Mouse (Mus musculus): Measurements from ENCODE around the gene Cherp. TPM values are rescaled to one million over a fixed set of nuclear protein-coding genes. Genes with fewer than 3 reads are reported as not detected.

Cherp gene
- polyA plus RNA-seq (2012; rRNA removed): 66.8 and 99.9 TPM in 2 replicates

DNA sequence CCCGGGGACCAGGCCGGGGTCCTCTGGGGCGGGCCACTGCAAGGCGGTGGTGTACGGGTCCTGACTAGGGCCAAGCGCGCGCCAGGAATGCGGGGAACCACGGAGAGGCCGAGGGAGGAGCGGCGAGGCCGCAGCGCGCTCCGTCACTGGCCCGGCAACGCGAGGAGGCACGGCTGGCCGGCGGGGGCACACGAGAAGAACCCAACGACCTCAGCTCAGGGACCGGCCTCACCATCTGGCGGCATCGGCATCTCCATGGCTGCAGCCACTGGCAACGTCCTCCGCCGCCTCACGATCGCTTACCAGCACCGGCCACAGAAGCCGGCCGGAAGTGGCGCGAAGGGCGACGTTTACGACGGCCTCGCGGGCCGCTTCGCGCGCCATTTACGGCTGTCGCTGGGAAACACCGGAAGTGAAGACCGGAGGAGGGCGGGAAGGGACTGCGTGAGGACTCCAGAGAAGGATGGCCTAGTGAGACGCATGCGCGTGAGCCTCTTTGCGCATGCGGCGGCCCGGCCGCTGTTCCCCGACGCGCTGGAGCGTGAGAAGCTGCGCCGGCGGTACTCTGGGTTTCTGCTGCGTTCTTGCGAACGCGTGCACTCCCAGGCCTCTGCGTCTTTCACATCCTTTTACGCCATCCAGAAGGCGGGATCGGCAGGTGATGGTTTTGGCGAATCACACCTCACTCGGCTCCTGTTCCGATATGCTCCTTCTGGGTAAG lies at the start of gene Cherp:
Gene Cherp, minus strand, starts transcription at position 401 of the 721 bp plus-strand sequence.

DNA sequence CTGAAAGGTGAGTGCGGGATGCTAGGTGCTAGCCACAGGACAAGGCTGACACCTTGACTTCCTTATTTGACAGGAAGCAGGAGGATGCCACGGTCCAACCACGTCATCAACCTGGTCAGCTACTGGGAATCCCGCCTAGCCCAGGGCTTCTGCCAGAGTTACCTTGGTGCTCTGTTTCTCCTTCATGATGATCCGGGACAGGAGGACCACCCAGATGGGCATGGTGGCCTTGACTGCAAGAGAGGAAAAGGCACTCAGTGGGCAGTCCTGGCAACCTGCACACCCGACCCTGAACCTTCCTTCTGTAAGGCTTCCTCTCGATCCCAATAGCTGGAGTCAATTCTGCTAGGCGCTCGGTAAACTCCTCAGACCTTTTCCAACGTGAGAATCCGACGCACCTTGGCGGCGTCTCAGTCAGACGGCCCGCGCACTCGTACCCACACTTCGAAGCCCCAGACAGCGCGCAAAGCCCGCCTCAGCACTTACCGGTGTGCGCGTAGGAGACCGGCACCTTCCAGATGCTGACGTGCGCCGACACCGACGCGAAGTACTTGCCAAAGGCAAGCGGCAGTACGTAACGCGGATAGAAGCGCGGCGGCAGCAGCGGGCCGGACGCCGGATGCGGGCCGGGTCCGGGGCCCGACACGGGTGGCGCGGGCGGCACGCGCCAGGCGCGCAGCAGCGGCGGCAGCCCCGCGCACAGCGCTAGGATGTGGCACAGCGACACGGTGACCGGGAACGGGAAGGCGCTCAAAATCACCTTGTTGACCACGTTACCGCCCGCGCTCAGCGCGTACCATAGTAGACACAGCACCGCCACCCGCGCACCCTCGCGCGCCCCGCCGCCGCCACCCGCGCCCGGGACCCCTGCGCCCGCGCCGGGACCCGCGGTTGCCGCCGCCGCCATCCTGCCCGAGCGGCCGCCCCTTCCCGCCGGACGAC lies 16.9 kb upstream of the Cherp start, which contains the start of gene Slc35e1:
Gene Slc35e1, minus strand, starts transcription at position 935 of the 942 bp plus-strand sequence.

DNA sequence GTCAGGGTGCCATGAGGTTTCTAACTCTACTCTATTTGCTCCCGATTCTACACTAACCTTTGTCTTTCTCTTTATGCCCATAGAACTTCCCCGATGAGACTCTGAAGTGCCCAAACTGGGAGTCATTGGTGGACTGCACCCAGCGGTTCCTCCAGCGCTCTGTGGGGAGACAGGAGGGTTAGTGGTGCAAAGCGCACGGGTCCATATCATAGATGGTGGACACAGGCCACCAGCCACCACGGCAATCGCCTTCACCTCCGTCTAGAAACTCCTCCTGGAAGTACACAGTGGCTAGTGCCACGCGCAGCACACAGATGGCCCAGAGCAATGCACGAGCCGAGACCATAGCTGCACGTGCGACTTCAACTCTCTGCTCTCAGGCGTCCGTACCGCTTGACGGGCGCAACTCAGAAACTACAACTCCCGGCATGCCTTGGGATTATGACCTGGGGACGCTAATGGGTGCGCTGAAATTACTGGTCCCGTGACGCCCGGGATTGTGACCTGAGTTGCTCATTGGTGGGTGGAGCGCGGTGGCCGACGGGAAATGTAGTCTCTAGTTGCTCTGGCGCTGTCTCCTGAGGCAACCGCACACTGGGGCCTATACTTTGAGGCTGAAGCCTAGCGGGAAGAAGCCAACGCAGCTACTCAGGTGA lies 31.6 kb downstream of the Cherp start, which contains the start of the genes Calr3 and 1700030K09Rik:
Gene Calr3, minus strand, starts transcription at position 533 of the 656 bp plus-strand sequence.
Gene 1700030K09Rik, plus strand, starts transcription at position 543 of the 656 bp plus-strand sequence.

DNA sequence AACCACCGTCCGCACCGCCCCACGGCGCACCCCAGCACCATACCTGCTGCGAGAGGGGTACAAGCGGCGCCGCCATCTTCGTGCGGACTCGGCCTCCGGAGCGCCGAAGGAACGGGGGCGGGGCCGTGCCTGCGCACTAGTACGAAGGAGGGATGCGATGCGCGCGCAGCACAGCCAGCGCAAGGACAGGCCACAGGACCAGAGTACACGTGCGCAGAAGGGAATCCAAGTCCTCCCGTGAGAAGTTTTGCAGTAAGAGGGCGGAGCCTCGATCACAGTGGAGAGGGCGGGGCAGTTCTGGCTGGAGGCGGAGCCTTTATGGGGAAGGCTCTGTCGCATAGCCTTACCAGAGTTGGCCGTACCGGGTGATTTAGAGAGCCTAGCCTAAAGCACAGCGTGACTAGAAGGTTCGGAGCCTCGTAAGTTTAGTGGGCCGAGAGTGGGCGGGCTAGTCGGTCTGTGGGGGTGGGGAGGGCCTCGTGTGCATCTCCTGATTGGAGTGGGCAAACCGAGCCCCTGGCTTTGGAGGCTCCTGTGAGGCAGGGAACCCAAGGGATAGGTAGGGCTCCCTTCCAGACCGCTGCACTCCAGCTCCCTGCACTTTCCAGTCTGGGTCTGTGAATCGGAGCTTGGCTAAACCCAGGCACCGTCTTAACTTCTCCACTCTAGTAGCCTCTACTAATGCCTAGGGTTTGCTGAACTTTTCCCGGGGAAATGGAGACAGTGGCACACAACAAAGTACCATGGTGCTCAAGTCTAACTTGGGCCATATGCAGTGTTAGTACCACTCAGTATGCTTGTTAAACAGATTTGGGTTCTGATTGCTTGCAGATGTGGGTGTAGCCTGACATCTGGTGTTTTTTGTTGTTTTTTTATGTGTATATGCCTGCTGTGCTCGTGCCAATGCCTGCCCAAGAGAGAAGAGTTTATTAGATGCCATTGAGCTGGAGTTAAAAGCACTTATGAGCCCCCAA lies 53.4 kb downstream of the Cherp start, which contains the start of gene Eps15l1:
Gene Eps15l1, minus strand, starts transcription at position 99 of the 974 bp plus-strand sequence.

Other genes starting within 250 kb of the Cherp start
- 128 and 134 TPM in 2 replicates for gene Ap1m1, start 235.2 kb downstream of the Cherp start, polyA plus RNA-seq (2012; rRNA removed)
- 31.6 and 43.2 TPM in 2 replicates for gene Gm10282, start 170.0 kb downstream of the Cherp start, polyA plus RNA-seq (2012; rRNA removed)
- gene Klf2, start 156.2 kb downstream of the Cherp start, polyA plus RNA-seq (2012; rRNA removed): 6.4 and 7.1 TPM in 2 replicates
- 76.5 and 107 TPM in 2 replicates for gene Eps15l1, start 53.8 kb downstream of the Cherp start, polyA plus RNA-seq (2012; rRNA removed)
- 0.72 and 1.4 TPM in 2 replicates for gene Calr3, start 31.4 kb downstream of the Cherp start, polyA plus RNA-seq (2012; rRNA removed)
- 9.6 and 12.4 TPM in 2 replicates for gene 1700030K09Rik, start 31.3 kb downstream of the Cherp start, polyA plus RNA-seq (2012; rRNA removed)
- 14.5 and 30.2 TPM in 2 replicates for gene Slc35e1, start 17.4 kb upstream of the Cherp start, polyA plus RNA-seq (2012; rRNA removed)
- 13.7 and 13.8 TPM in 2 replicates for gene Med26, start 73.0 kb upstream of the Cherp start, polyA plus RNA-seq (2012; rRNA removed)
- 42.5 and 69.5 TPM in 2 replicates for gene Smim7, start 95.9 kb upstream of the Cherp start, polyA plus RNA-seq (2012; rRNA removed)
- gene Tmem38a, start 96.8 kb upstream of the Cherp start, polyA plus RNA-seq (2012; rRNA removed): 10.0 and 17.2 TPM in 2 replicates
- 0.16 and 0.21 TPM in 2 replicates for gene Nwd1, start 171.5 kb upstream of the Cherp start, polyA plus RNA-seq (2012; rRNA removed)
- 171 and 186 TPM in 2 replicates for gene Sin3b, start 248.1 kb upstream of the Cherp start, polyA plus RNA-seq (2012; rRNA removed)